In the genomic region with DNA sequence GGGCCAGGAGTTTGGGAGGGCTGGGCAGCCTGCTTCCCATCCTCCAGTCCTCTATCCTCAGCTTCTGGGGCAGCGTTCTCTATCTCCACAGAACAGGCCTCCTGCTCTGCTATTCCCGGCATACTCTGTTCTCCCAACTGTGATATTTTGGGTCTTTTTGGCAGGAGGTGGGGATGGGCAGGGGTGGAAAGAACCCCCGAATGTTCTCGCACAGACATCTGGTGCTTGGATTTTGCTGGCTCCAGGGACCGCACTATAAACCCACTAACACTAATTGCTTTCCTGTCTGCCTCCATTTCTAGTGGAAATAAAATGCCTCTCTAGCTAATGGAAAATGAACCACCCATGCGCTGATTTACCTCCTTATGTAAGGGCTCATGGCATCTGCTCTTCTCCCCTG, we compare ENCODE assay signal across 9 mouse cellular contexts. TPM values are rescaled to one million over a fixed set of nuclear protein-coding genes. Genes with fewer than 3 reads are reported as not detected.
DNase-seq lines count a peak whose midpoint lies in the region; ATAC-seq and TF ChIP-seq lines count a peak whose summit lies in the region.
"Had no signal": no experiment of that assay in that cellular context is flagged by ENCODE, and none has a peak within 500 bp of the region (broad histone marks: within the 10 kb centered on the region; RNA-seq: fewer than 3 reads in every experiment).

No protein-coding gene starts in this region.

- DNase-seq in left cerebral cortex, adult 11 months (ENCODE audit: low spot score) = peak; percentile 81
- DNase-seq in left cerebral cortex, postnatal 4 days = no peak
- peak; percentile 63 for DNase-seq in forebrain, postnatal 0 days
- peak; percentile 66 to 94 for DNase-seq in layer of hippocampus, postnatal 14 days (ENCODE audit: low spot score in 2 of 2)
- no peak for DNase-seq in thymus, postnatal 10 days (ENCODE audit: low spot score in 2 of 2)
- DNase-seq in T-cell, adult 2 months (ENCODE audit: low spot score) = no peak
- no peak for DNase-seq in cerebellum, postnatal 25 days

- peak; percentile 77 for ATAC-seq in forebrain, postnatal 0 days
- ATAC-seq in neural tube, embryonic 14.5 days (ENCODE audit: low read depth) = peak; percentile 82

- peaks cover 14% of the 10 kb centered on the region for H3K4me1 ChIP-seq in forebrain, postnatal 0 days (ENCODE audit: insufficient read depth)
- peaks cover 21% of the 10 kb centered on the region for H3K4me1 ChIP-seq in neural tube, embryonic 14.5 days (ENCODE audit: control insufficient read depth, insufficient read depth, low read length)

- no peak overlapping the region for H3K4me2 ChIP-seq in forebrain, postnatal 0 days (ENCODE audit: low read depth)
- H3K4me2 ChIP-seq in neural tube, embryonic 14.5 days (ENCODE audit: low read depth, low read length) = no peak overlapping the region

- intact Hi-C loops in left cerebral cortex, postnatal 4 days (cut with DNase I) = no loop called here

- H3K36me3 ChIP-seq in forebrain, postnatal 0 days (ENCODE audit: insufficient read depth) = no peaks in the 10 kb centered on the region
- H3K36me3 ChIP-seq in neural tube, embryonic 14.5 days (ENCODE audit: control insufficient read depth, insufficient read depth, low read length) = no peaks in the 10 kb centered on the region

- no peaks in the 10 kb centered on the region for H3K9me3 ChIP-seq in forebrain, postnatal 0 days (ENCODE audit: low read length)
- no peaks in the 10 kb centered on the region for H3K9me3 ChIP-seq in neural tube, embryonic 14.5 days (ENCODE audit: control insufficient read depth, low read length)

- 55% methylated on average over 6 of the region's 6 CpGs for WGBS in forebrain, postnatal 0 days
- WGBS in neural tube, embryonic 14.5 days = 48% methylated on average over 6 of the region's 6 CpGs

- H3K4me3 ChIP-seq in forebrain, postnatal 0 days (ENCODE audit: low read depth, low read length) = no peak overlapping the region
- H3K4me3 ChIP-seq in neural tube, embryonic 14.5 days (ENCODE audit: low read depth, low read length) = no peak overlapping the region

- H3K27ac ChIP-seq in forebrain, postnatal 0 days (ENCODE audit: low read depth, low read length) = peak overlapping the region; percentile 79
- H3K27ac ChIP-seq in neural tube, embryonic 14.5 days (ENCODE audit: low read depth, low read length) = peak overlapping the region; percentile 85
- H3K27ac ChIP-seq: macrophage had no signal

- H3K9ac ChIP-seq in forebrain, postnatal 0 days = no peak overlapping the region
- no peak overlapping the region for H3K9ac ChIP-seq in neural tube, embryonic 14.5 days (replicated peaks; ENCODE audit: low read depth, low read length)

- TF ChIP-seq CTCF in forebrain, postnatal 0 days (IDR thresholded peaks at IDR 0.05; ENCODE audit: low read depth) = no peak

- no peaks in the 10 kb centered on the region for H3K27me3 ChIP-seq in forebrain, postnatal 0 days (ENCODE audit: insufficient read depth, low read length)
- H3K27me3 ChIP-seq in neural tube, embryonic 14.5 days (ENCODE audit: control insufficient read depth, insufficient read depth, low read length) = no peaks in the 10 kb centered on the region

RNA-seq across cellular contexts. Expression of gene Tbc1d7, which starts 58.9 kb away (rescaled TPM):
- total RNA-seq in left cerebral cortex, postnatal 4 days (2021) = 10 to 100 TPM; 34.5 to 37.3 TPM
- total RNA-seq in forebrain, postnatal 0 days (2014; rRNA removed) = 40.0 and 41.6 TPM in 2 replicates
- 69.0 and 84.8 TPM in 2 replicates for polyA plus RNA-seq in forebrain, postnatal 0 days (2015; fragmentation: Nextera tagmentation; extraction: Ambion mirVana)
- total RNA-seq in layer of hippocampus, postnatal 14 days (2021) = 10 to 100 TPM; 33.5 to 40.2 TPM
- 89.5 and 90.5 TPM in 2 replicates for polyA plus RNA-seq in neural tube, embryonic 14.5 days (2014; fragmentation: Nextera tagmentation; extraction: Ambion mirVana)

Comparison
In these comparisons a context has a peak if more than half of its experiments do, and no peak if none do; other contexts are left out.
1. DNase-seq: peak in left cerebral cortex, adult 11 months (single experiment), forebrain, postnatal 0 days (single experiment) and layer of hippocampus, postnatal 14 days (2 of 2); none in left cerebral cortex, postnatal 4 days (single experiment), thymus, postnatal 10 days (0 of 2), T-cell, adult 2 months (single experiment) and cerebellum, postnatal 25 days (0 of 2).